Mouse (Mus musculus): ENCODE results near the gene Filip1l.

DNA sequence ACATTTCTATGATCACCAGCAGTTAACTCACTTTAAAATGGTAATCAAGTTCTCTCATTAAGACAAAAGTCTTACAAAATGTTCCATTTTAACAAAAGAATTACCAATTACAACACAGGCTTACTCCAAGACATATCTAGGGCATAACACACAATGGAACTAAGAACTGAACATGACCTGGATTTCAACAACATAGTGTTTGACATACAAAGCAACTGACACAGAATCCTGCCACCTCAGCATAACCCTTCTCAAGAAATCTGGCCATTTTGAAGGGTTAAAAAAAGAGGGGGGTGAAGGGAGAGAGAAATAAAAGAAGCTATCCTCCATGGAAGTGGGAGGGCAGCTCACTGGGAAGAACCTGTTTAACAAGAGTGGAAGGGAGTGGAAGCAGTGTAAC is 248.1 kb downstream of the Filip1l start:
- TF ChIP-seq POLR2A (IDR thresholded peaks at IDR 0.05; ENCODE audit: insufficient read length, low read depth) (no peak), MAX (IDR thresholded peaks at IDR 0.05; ENCODE audit: low read depth) (no peak), MYOG (IDR thresholded peaks at IDR 0.05; ENCODE audit: control insufficient read depth in 1 of 3, insufficient read depth in 1 of 3, insufficient read length in 2 of 3, low read depth in 2 of 3) (no peak), CEBPB (IDR thresholded peaks at IDR 0.05; ENCODE audit: insufficient read depth, poor library complexity, severe bottlenecking) (no peak)
